ENCODE assay signal across 9 mouse cellular contexts in the genomic region with DNA sequence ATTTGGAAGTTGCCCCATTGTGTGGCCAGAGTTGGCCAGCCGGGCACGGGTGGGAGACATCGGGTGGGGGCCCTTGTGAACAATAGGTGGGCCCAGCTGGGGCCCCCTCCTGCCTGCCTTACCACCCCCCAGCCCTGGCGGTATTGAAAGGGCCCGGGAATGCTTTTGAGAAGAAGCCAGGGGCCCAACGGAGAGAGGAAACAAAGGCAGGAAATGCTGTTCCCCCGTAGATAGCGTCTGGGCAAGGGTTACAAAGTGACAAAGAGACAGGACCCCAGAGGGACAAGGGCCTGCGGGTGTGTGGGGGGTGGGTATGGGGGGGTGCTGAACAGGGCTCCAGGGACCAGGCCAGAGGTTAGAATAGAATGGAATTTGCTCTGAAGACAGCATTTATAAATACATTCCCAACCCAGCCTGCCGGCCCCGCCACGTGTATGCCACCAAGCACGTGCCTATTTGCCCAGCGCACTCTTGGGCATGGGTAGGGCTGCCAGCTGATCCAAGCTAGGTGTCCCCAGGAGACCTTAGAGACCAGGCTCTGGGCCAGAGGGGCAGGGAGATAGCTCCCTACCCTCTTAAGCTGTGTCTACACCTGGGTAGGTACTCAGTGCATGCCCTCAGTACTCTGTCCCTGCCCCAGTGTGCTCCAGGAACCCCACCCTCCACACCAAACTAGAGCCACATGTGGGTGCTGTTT. TPM values are rescaled to one million over a fixed set of nuclear protein-coding genes. Genes with fewer than 3 reads are reported as not detected.
DNase-seq lines count a peak whose midpoint lies in the region; ATAC-seq lines count a peak whose summit lies in the region.
"Had no signal": no experiment of that assay in that cellular context is flagged by ENCODE, and none has a peak within 500 bp of the region (broad histone marks: within the 10 kb centered on the region; RNA-seq: fewer than 3 reads in every experiment).

No protein-coding gene starts in this region.

- no peak overlapping the region for H3K27ac ChIP-seq in neural tube, embryonic 12.5 days
- no peak overlapping the region for H3K27ac ChIP-seq in neural tube, embryonic 15.5 days (replicated peaks)
- H3K27ac ChIP-seq in limb, embryonic 10.5 days = peak overlapping the region; percentile 12; the same call in 1 of the 2 replicates
- H3K27ac ChIP-seq in stomach, embryonic 15.5 days = peak overlapping the region; percentile 32; the same call in 1 of the 2 replicates

- no peak for ATAC-seq in neural tube, embryonic 12.5 days (ENCODE audit: low FRiP score, low read depth)
- ATAC-seq in neural tube, embryonic 15.5 days (ENCODE audit: low FRiP score) = no peak
- peak; percentile 16; the same call in 1 of the 2 replicates for ATAC-seq in stomach, embryonic 15.5 days (ENCODE audit: insufficient read depth, low FRiP score, low read depth)
- ATAC-seq in megakaryocyte progenitor cell, adult 5-6 weeks (replicated peaks; ENCODE audit: poor library complexity) = no peak
- no peak for ATAC-seq in erythroid progenitor cell, adult 5-6 weeks (replicated peaks; ENCODE audit: low FRiP score, poor library complexity, severe bottlenecking)

- peaks cover under 1% of the 10 kb centered on the region; the same call in 1 of the 2 replicates for H3K27me3 ChIP-seq in neural tube, embryonic 12.5 days (replicated peaks)
- no peaks in the 10 kb centered on the region for H3K27me3 ChIP-seq in neural tube, embryonic 15.5 days (replicated peaks)
- H3K27me3 ChIP-seq in limb, embryonic 10.5 days (ENCODE audit: low read depth, poor library complexity, severe bottlenecking) = peaks cover 23% of the 10 kb centered on the region
- no peaks in the 10 kb centered on the region for H3K27me3 ChIP-seq in stomach, embryonic 15.5 days (replicated peaks)

- H3K4me1 ChIP-seq in neural tube, embryonic 12.5 days = peaks cover 17% of the 10 kb centered on the region
- H3K4me1 ChIP-seq in neural tube, embryonic 15.5 days = peaks cover 12% of the 10 kb centered on the region; the same call in 1 of the 2 replicates
- peaks cover 12% of the 10 kb centered on the region for H3K4me1 ChIP-seq in limb, embryonic 10.5 days
- peaks cover 15% of the 10 kb centered on the region for H3K4me1 ChIP-seq in stomach, embryonic 15.5 days

- no peaks in the 10 kb centered on the region for H3K36me3 ChIP-seq in neural tube, embryonic 12.5 days
- H3K36me3 ChIP-seq in neural tube, embryonic 15.5 days = no peaks in the 10 kb centered on the region
- no peaks in the 10 kb centered on the region for H3K36me3 ChIP-seq in limb, embryonic 10.5 days
- no peaks in the 10 kb centered on the region for H3K36me3 ChIP-seq in stomach, embryonic 15.5 days

- H3K4me2 ChIP-seq in neural tube, embryonic 12.5 days (replicated peaks) = 0 out of 2 replicates have a peak overlapping the region, but pooled peaks have one; percentile 6
- no peak overlapping the region for H3K4me2 ChIP-seq in neural tube, embryonic 15.5 days
- H3K4me2 ChIP-seq in stomach, embryonic 15.5 days = no peak overlapping the region

- DNase-seq in heart, postnatal 14 days = peak; percentile 70 to 82
- no peak for DNase-seq in limb, embryonic 10.5 days (ENCODE audit: low spot score)
- DNase-seq in retina, postnatal 1 day = no peak
- DNase-seq: thymus, adult 18-20 months had no signal

- no peak overlapping the region for H3K9ac ChIP-seq in neural tube, embryonic 12.5 days
- H3K9ac ChIP-seq in neural tube, embryonic 15.5 days (replicated peaks) = no peak overlapping the region
- no peak overlapping the region for H3K9ac ChIP-seq in stomach, embryonic 15.5 days

- intact Hi-C loops in heart, postnatal 14 days (cut with DNase I) = loop anchor here (2.0 kb wide), 2 partner anchors 46 to 54 kb away; no protein-coding TSS in a partner anchor

- no peaks in the 10 kb centered on the region for H3K9me3 ChIP-seq in neural tube, embryonic 12.5 days
- no peaks in the 10 kb centered on the region for H3K9me3 ChIP-seq in neural tube, embryonic 15.5 days (replicated peaks)
- H3K9me3 ChIP-seq in limb, embryonic 10.5 days (replicated peaks) = no peaks in the 10 kb centered on the region
- no peaks in the 10 kb centered on the region for H3K9me3 ChIP-seq in stomach, embryonic 15.5 days

- WGBS in neural tube, embryonic 12.5 days = 27% methylated on average over 14 of the region's 14 CpGs
- 20% methylated on average over 14 of the region's 14 CpGs for WGBS in neural tube, embryonic 15.5 days
- WGBS in limb, embryonic 10.5 days = 57% methylated on average over 14 of the region's 14 CpGs
- 40% methylated on average over 14 of the region's 14 CpGs for WGBS in stomach, embryonic 15.5 days

- no peak overlapping the region for H3K4me3 ChIP-seq in neural tube, embryonic 12.5 days
- no peak overlapping the region for H3K4me3 ChIP-seq in neural tube, embryonic 15.5 days (replicated peaks)
- no peak overlapping the region for H3K4me3 ChIP-seq in limb, embryonic 10.5 days
- no peak overlapping the region for H3K4me3 ChIP-seq in stomach, embryonic 15.5 days (replicated peaks)

RNA-seq across cellular contexts. Expression of a gene that starts 10.0 kb away (rescaled TPM):
- 3.3 TPM in 2 replicates for polyA plus RNA-seq in neural tube, embryonic 12.5 days (2016; fragmentation: Nextera tagmentation; extraction: Ambion mirVana)
- polyA plus RNA-seq in neural tube, embryonic 15.5 days (2015; fragmentation: Nextera tagmentation; extraction: Ambion mirVana) = 6.5 and 7.0 TPM in 2 replicates
- total RNA-seq in heart, postnatal 14 days (2021) = 10 to 100 TPM; 42.2 to 43.4 TPM
- polyA plus RNA-seq in limb, embryonic 10.5 days (2016; fragmentation: Nextera tagmentation; extraction: Ambion mirVana) = 1.5 and 2.0 TPM in 2 replicates
- polyA plus RNA-seq in stomach, embryonic 15.5 days (2015; fragmentation: Nextera tagmentation; extraction: Ambion mirVana) = 4.7 and 4.8 TPM in 2 replicates
- total RNA-seq in megakaryocyte progenitor cell, adult 5-6 weeks (2015) = not detected in 2 replicates
- 0.17 TPM in 1 of 2 replicates, not detected in the other for total RNA-seq in megakaryocyte progenitor cell, adult 5-6 weeks (2017)
- total RNA-seq in erythroid progenitor cell, adult 5-6 weeks (2015; ENCODE audit: low replicate concordance) = 1.3 TPM in 1 of 2 replicates, not detected in the other
- 1.6 TPM in 1 of 2 replicates, not detected in the other for total RNA-seq in erythroid progenitor cell, adult 5-6 weeks (2017; ENCODE audit: low replicate concordance)

RNA-seq across cellular contexts. Expression of a gene that starts 33.9 kb away (rescaled TPM):
- 2.6 and 2.7 TPM in 2 replicates for polyA plus RNA-seq in neural tube, embryonic 12.5 days (2016; fragmentation: Nextera tagmentation; extraction: Ambion mirVana)
- 4.1 and 4.6 TPM in 2 replicates for polyA plus RNA-seq in neural tube, embryonic 15.5 days (2015; fragmentation: Nextera tagmentation; extraction: Ambion mirVana)
- 1 to 10 TPM; 3.6 to 7.8 TPM for total RNA-seq in heart, postnatal 14 days (2021)
- polyA plus RNA-seq in limb, embryonic 10.5 days (2016; fragmentation: Nextera tagmentation; extraction: Ambion mirVana) = 1.1 and 1.3 TPM in 2 replicates
- 4.9 and 5.6 TPM in 2 replicates for polyA plus RNA-seq in stomach, embryonic 15.5 days (2015; fragmentation: Nextera tagmentation; extraction: Ambion mirVana)
- 3.3 TPM in 2 replicates for total RNA-seq in megakaryocyte progenitor cell, adult 5-6 weeks (2015)
- 1.7 and 2.1 TPM in 2 replicates for total RNA-seq in megakaryocyte progenitor cell, adult 5-6 weeks (2017)
- total RNA-seq in erythroid progenitor cell, adult 5-6 weeks (2015; ENCODE audit: low replicate concordance) = 21.0 and 23.1 TPM in 2 replicates
- total RNA-seq in erythroid progenitor cell, adult 5-6 weeks (2017; ENCODE audit: low replicate concordance) = 12.1 and 15.4 TPM in 2 replicates

Comparison
In these comparisons a context has a peak if more than half of its experiments do, and no peak if none do; other contexts are left out.
1. H3K27ac ChIP-seq: peak in limb, embryonic 10.5 days (single experiment) and stomach, embryonic 15.5 days (single experiment); none in neural tube, embryonic 12.5 days (single experiment) and neural tube, embryonic 15.5 days (single experiment).
2. DNase-seq: peak in heart, postnatal 14 days (2 of 2); none in limb, embryonic 10.5 days (single experiment) and retina, postnatal 1 day (single experiment).